Mouse (Mus musculus): ENCODE measurements around the gene Hepacam.

GRCm38 (mm10) chr9:37367301-37368080, at the start of gene Hepacam:
- TF ChIP-seq USF1 (IDR thresholded peaks at IDR 0.05; ENCODE audit: low read depth, low read length) (no peak), CTCF (conservative IDR thresholded peaks at IDR 0.05 in 1 of 2, IDR thresholded peaks at IDR 0.05 in 1 of 2; ENCODE audit: low read depth in 2 of 2, low read length in 2 of 2) (no peak), GABPA (IDR thresholded peaks at IDR 0.05; ENCODE audit: insufficient replicate concordance, low read depth, low read length) (no peak), POLR2AphosphoS2 (IDR thresholded peaks at IDR 0.05; ENCODE audit: low read depth, low read length) (no peak), RAD21 (IDR thresholded peaks at IDR 0.05; ENCODE audit: low read depth, low read length) (no peak), POLR2A (IDR thresholded peaks at IDR 0.05; ENCODE audit: low read depth, low read length) (no peak), ETS1 (conservative IDR thresholded peaks at IDR 0.05; ENCODE audit: low read depth, low read length) (no peak), SMC3 (IDR thresholded peaks at IDR 0.05; ENCODE audit: low read depth, low read length) (no peak)

Measured in CH12.LX (cell line).